Mouse (Mus musculus) kidney, adult 10 weeks (tissue): ENCODE data around the gene Tmem39b. TPM values are rescaled to one million over a fixed set of nuclear protein-coding genes. Genes with fewer than 3 reads are reported as not detected.

Experiments
- polyA plus RNA-seq: library from polyadenylated mRNA; stranded (reverse); fragments of 350-450 nt; fragmentation: Illumina TruSeq; extraction: RNeasy Lipid Tissue Mini Kit (QIAGEN cat#74804); gene quantifications from one replicate; pipeline ENCODE4 v1.2.3, GENCODE M21; 2014; ENCODE audit warnings: low read depth, low replicate concordance

Gene Tmem39b
- polyA plus RNA-seq, result 0.40 TPM

DNA sequence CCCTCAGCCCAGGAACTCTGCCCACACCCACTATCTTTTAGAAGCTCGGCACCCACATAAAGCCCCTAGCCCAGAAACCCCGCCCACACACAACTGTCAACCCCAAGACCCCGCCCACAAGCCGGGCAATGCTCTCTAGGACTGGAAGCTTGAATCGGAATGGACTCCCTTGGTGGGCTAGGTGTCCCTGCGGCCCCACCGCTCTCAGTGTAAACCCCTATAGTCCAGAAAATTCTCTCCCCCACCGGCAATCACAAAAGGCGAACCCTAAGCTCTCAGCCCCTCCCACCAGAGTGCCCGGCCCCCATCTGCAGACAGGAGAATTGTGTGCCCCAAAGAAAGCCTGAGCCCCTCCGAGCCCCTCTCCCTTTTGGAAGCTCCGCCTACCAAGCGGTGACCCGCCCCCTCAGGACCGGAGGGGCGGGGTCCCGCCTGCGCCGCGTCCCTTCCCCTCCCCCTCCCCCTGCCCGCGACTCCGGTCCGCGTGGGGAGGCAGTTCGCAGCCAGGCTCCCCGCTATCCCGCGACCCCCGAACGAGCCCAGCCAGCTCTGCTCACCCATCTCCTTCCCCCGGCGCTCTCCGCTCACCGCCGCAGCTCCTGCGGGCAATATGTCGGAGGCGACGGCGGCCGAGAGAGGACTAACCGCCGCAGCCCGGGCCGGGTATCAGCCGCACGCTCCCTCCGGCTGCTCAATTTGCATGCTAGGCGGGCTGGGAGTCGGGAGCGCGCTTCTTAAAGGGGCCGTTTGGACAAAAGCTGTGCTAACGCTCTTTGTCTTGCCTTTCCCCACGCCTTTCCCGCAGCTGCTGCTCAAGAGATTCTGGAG lies at the start of gene Tmem39b:
Tmem39b (minus strand) TSS at position 681 of the 828 bp plus-strand sequence.

DNA sequence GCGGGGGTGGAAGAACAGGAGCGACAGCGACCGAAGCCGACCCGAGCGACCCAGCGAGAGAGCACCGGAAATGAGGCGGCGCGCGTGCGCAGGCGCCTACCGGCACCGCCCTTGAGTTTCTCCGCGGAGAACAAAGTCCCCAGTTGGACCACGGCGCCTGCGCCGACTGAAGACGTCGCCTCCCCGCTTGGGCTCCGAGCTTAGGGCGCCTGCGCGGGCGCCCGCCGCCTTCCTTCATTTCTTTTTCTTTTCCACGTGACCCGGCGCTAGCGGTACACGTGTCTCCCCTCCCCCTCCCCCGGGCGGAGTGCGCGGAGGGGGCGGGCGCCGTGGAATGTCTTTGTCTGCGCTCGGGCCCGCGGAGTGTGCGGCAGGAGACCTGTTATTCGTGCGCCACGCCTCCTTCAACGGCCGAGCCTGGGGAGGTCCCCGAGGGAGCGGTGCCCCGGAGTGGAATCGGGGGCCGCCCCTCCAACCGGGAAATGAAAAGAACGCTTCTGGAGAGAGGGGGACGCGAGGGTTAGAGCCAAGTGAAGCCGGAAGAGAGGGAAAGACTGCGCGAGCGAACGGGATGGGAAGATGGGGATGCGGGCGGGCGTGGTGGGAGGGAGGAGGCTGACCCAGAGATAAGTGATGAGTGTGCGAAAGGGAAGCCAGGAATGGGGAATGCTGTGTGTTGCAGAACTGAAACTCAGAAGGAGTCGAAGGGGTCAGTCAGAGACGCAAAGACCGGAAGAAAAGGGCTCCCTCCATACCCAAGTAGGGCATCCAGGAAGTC lies 45.8 kb upstream of the Tmem39b start, which contains the start of gene Khdrbs1:
Khdrbs1 (minus strand) TSS at position 72 of the 778 bp plus-strand sequence.

DNA sequence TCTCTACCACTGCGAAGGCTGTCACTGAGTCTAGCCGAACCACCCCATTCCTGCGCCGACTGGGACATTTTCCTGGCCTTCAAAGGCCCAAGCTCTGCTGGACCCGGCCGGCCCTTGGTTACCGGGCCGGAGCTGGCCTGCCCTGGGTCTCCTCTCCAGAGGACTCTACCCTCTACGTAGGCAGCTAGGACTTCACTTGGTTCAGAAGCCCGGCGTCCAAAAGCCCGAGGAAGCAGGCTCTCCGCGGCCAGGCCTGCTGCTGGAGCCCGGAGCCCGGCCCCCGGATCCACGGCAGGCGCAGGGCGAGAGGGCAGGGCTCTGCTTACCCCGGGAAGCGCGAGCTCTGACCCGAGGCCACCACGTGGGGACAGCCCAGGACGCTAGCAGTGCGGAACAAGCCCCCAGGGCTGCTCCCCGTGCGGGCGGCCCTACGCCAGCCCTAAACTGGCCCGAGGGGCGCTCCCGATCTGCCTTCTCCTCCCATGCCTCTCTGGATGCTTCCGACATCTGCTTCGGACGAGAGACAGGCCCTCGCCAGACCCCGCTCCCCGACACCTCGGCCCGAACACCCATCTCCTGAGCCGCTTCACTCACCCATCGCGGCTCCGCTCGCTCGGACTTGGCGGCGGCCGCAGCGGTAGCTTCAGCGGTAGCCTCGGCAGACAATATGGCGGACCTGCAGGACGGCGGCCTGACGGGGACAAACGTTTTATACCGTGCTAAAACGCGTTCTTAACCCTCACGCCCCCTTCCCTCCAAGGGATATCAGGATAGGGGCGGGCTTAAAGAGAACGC lies 24.4 kb downstream of the Tmem39b start, which contains the start of gene Kpna6:
Kpna6 (minus strand) TSS at position 685 of the 795 bp plus-strand sequence.

DNA sequence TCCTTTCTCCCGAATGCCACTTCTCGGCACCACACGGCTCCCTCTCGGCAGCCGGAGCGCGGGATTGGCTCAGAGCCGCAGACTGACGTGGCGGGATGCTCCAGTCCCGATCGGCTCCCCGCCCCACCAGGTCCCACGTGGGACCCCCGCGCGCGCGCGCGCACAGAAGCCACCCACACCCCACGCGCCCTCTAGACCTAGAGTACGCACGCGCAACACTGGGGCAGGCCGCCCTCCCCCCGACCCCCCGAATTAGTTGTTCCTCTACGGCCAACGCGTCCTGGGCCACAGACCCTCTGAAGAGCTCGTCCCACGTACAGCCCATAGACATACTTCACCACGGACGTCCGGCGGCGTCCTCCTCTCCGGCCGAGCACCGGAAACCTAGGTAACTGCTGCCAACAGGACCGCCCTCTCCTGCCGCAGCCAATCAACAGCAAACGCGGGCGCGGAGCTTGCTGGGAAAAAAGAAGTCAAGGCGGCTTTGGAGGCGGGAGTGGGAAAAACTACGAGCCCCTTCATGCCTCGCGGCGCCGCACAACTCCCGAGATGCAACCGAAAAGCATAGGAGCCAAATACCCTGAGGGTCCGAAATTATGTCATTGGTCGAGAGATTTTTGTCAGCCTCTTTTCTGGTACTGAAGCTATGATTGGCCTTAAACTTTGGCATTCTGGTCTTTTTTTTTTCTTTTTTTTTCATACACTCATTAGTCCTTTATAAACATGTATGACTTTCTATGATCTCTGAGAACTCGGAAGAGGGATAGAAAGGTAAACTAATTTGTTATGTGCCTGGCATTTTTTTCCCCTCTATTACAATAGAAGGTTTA lies 55.8 kb downstream of the Tmem39b start, which contains the start of gene Txlna:
Txlna (minus strand) TSS at position 428 of the 830 bp plus-strand sequence.

Other genes starting within 250 kb of the Tmem39b start
- gene Bsdc1, start 235.3 kb downstream of the Tmem39b start, polyA plus RNA-seq, result 11.0 TPM
- not detected for gene Tssk3, start 205.8 kb downstream of the Tmem39b start, polyA plus RNA-seq
- gene Fam229a, start 205.6 kb downstream of the Tmem39b start, polyA plus RNA-seq, result not detected
- 11.3 TPM for gene Marcksl1, start 183.3 kb downstream of the Tmem39b start, polyA plus RNA-seq
- 40.4 TPM for gene Hdac1, start 154.1 kb downstream of the Tmem39b start, polyA plus RNA-seq
- gene Lck, start 123.2 kb downstream of the Tmem39b start, polyA plus RNA-seq, result 0.36 TPM
- gene Fam167b, start 118.3 kb downstream of the Tmem39b start, polyA plus RNA-seq, result 1.3 TPM
- gene Eif3i, start 96.2 kb downstream of the Tmem39b start, polyA plus RNA-seq, result 24.8 TPM
- gene Tmem234, start 96.2 kb downstream of the Tmem39b start, polyA plus RNA-seq, result 35.3 TPM
- gene Dcdc2b, start 82.6 kb downstream of the Tmem39b start, polyA plus RNA-seq, result not detected
- 10.3 TPM for gene Iqcc, start 77.7 kb downstream of the Tmem39b start, polyA plus RNA-seq
- gene Ccdc28b, start 72.9 kb downstream of the Tmem39b start, polyA plus RNA-seq, result 2.4 TPM
- 7.5 TPM for gene Txlna, start 55.8 kb downstream of the Tmem39b start, polyA plus RNA-seq
- gene Kpna6, start 24.1 kb downstream of the Tmem39b start, polyA plus RNA-seq, result 60.6 TPM
- gene Khdrbs1, start 45.5 kb upstream of the Tmem39b start, polyA plus RNA-seq, result 107 TPM
- 590 TPM for gene Ptp4a2, start 114.4 kb upstream of the Tmem39b start, polyA plus RNA-seq
- not detected for gene Spocd1, start 232.4 kb upstream of the Tmem39b start, polyA plus RNA-seq